Mouse (Mus musculus): Measurements from ENCODE around the gene Spata6. TPM values are rescaled to one million over a fixed set of nuclear protein-coding genes. Genes with fewer than 3 reads are reported as not detected.

The Spata6 gene
- polyA plus RNA-seq, 1 experiment from 2014 or later = 3.3 TPM

DNA sequence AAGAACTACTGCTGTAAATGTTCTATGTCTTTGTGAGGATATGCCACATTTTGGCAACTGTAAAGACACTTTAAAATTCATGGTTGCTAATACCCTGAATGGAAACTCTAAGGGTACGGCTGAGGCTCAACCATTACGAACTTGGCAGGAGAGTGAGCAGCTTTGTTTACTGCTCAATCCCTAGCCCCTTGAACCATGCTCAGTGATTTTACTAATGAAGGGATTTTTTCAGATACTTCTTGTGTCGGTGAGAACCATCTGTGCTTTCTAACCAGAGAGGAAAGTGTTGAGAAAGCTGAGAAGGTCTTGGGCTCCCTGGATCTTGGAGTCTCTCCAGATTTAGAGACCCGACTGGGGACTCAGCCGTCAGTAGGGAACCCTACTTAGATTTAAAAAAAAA lies 35.9 kb upstream of the Spata6 start:
- no peak for ATAC-seq
- H3K27me3 ChIP-seq (ENCODE audit: insufficient read depth, low read length) = no peaks in the 10 kb centered on the region
- 72% methylated on average over 5 of the region's 5 CpGs for WGBS (ENCODE audit: insufficient replicate concordance)
- TF ChIP-seq EP300 (IDR thresholded peaks at IDR 0.05; ENCODE audit: low read depth) = no peak
- TF ChIP-seq CTCF (IDR thresholded peaks at IDR 0.05; ENCODE audit: low read depth) = no peak
- no peaks in the 10 kb centered on the region for H3K4me1 ChIP-seq (ENCODE audit: insufficient read depth)
- H3K36me3 ChIP-seq (replicated peaks; ENCODE audit: insufficient read depth, low read length) = no peaks in the 10 kb centered on the region
- no peak overlapping the region for H3K27ac ChIP-seq (ENCODE audit: low read depth)
- no peaks in the 10 kb centered on the region for H3K9me3 ChIP-seq (ENCODE audit: low read length)
- DNase-seq = no peak
- H3K4me3 ChIP-seq (ENCODE audit: low read depth, low read length) = no peak overlapping the region
- H3K9ac ChIP-seq (replicated peaks) = no peak overlapping the region
- no peak overlapping the region for H3K4me2 ChIP-seq (ENCODE audit: low read depth, low read length)

DNA sequence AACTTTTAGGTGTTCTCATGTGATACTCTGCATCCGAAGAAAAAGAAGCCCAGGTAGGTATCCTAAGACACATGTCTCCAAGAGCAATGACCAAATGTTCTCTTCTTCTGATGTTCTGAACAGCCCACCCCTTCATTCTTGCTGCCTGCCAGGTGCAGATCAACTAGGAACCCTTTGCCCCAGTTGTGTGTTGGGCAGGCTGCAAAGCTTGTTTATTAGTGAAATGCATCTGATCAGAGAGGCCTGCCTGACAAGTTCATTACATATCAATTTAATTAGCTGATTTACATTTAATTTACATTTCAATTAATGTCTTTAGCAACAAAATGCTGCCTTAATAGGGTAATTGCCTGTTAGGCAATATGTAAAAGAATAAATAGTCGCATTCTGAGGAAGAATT lies 33.8 kb upstream of the Spata6 start:
- Histone ChIP-seq H3K4me2 (ENCODE audit: low read depth, low read length) (no peak overlapping the region), H3K27me3 (ENCODE audit: insufficient read depth, low read length) (no peaks in the 10 kb centered on the region), H3K27ac (ENCODE audit: low read depth) (no peak overlapping the region), H3K9me3 (ENCODE audit: low read length) (no peaks in the 10 kb centered on the region), H3K9ac (replicated peaks) (no peak overlapping the region), H3K36me3 (replicated peaks; ENCODE audit: insufficient read depth, low read length) (no peaks in the 10 kb centered on the region), H3K4me1 (ENCODE audit: insufficient read depth) (no peaks in the 10 kb centered on the region), H3K4me3 (ENCODE audit: low read depth, low read length) (no peak overlapping the region)
- WGBS (ENCODE audit: insufficient replicate concordance) = 77% methylated on average over 2 of the region's 2 CpGs
- DNase-seq = no peak
- ATAC-seq = no peak
- TF ChIP-seq CTCF (IDR thresholded peaks at IDR 0.05; ENCODE audit: low read depth) (no peak), EP300 (IDR thresholded peaks at IDR 0.05; ENCODE audit: low read depth) (no peak)

DNA sequence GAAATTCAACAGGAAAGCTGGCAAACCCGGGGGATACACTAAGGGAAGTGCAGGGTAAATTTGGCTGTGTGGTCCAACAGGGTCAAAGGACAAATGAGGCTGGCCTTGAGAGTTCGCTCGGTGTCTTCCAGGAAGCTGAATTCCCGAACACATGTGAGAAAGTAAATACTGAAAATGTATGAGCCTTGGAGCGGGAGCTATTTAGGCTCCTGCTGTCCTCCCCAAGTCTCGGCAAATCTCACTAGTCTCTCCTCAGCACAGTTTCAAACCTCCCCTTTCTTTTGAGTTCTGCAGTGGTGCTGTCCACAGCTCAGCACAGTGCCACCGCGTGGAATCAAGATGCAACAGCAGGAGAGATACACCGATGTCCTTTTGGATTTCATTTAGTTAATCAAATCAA lies 32.8 kb upstream of the Spata6 start:
- H3K4me3 ChIP-seq (ENCODE audit: low read depth, low read length) = no peak overlapping the region
- peak; percentile 50; the same call in 1 of the 2 replicates for ATAC-seq

DNA sequence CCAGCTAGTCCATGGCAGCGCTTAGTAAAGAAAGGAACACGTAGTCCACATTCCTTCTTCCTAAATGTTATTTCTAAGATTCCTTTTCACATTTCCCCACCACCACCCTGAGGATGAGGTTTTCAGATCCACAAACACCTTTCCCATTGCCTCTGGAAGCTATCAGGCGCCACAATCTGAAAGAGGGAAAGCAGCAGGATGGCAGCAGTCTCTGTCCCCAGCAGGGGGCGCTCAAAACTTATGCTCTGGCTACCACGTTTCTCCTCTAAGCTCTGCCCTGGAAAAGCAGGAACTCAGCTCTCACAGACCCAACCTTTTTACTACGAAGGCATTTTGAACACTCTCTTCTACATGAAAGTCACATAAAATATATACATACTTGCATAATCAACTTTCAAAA lies 32.2 kb upstream of the Spata6 start:
- H3K27ac ChIP-seq (ENCODE audit: low read depth) = no peak overlapping the region

More for the DNA sequence above, 32.8 kb upstream of the Spata6 start:
- TF ChIP-seq CTCF (IDR thresholded peaks at IDR 0.05; ENCODE audit: low read depth) (peak; percentile 73), EP300 (IDR thresholded peaks at IDR 0.05; ENCODE audit: low read depth) (no peak)
- Histone ChIP-seq H3K9ac (replicated peaks) (no peak overlapping the region), H3K9me3 (ENCODE audit: low read length) (no peaks in the 10 kb centered on the region), H3K36me3 (replicated peaks; ENCODE audit: insufficient read depth, low read length) (no peaks in the 10 kb centered on the region), H3K4me2 (ENCODE audit: low read depth, low read length) (peak overlapping the region; percentile 64), H3K27me3 (ENCODE audit: insufficient read depth, low read length) (no peaks in the 10 kb centered on the region), H3K27ac (ENCODE audit: low read depth) (no peak overlapping the region), H3K4me1 (ENCODE audit: insufficient read depth) (no peaks in the 10 kb centered on the region)
- DNase-seq = peak; percentile 31
- 11% methylated on average over 9 of the region's 9 CpGs for WGBS (ENCODE audit: insufficient replicate concordance)

DNA sequence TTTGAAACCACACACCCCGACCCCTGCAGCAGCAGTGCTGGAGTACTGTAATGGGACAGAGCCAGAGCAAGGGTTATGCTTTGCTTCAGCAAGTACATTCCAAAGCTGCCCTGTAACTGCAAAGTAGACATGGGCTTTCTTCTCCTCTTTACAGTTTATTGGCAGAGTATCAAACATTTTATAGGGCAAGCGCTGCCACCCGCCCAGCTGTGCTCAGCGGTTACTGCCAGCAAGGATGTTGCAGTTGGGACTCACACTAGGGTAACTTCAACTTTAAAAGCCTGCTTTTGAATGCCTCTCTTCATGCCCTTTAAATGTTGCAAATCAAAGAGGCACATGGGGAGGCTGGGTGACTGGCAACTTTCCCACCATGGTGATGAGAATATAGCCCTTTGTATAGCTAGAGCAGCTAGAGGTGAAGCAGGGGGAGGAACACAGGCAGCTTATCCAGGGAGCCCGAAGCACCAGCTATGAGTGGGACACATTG lies 28.7 kb upstream of the Spata6 start:
- DNase-seq (no peak), ATAC-seq (no peak)
- H3K4me2 ChIP-seq (ENCODE audit: low read depth, low read length) = no peak overlapping the region
- H3K27me3 ChIP-seq (ENCODE audit: insufficient read depth, low read length) = no peaks in the 10 kb centered on the region
- TF ChIP-seq EP300 (IDR thresholded peaks at IDR 0.05; ENCODE audit: low read depth) (no peak), CTCF (IDR thresholded peaks at IDR 0.05; ENCODE audit: low read depth) (no peak)
- no peak overlapping the region for H3K4me3 ChIP-seq (ENCODE audit: low read depth, low read length)
- H3K36me3 ChIP-seq (replicated peaks; ENCODE audit: insufficient read depth, low read length) = no peaks in the 10 kb centered on the region
- 71% methylated on average over 5 of the region's 5 CpGs for WGBS (ENCODE audit: insufficient replicate concordance)
- no peaks in the 10 kb centered on the region for H3K4me1 ChIP-seq (ENCODE audit: insufficient read depth)
- H3K27ac ChIP-seq (ENCODE audit: low read depth) = no peak overlapping the region
- no peak overlapping the region for H3K9ac ChIP-seq (replicated peaks)
- H3K9me3 ChIP-seq (ENCODE audit: low read length) = no peaks in the 10 kb centered on the region

More for the DNA sequence above, 32.2 kb upstream of the Spata6 start:
- WGBS (ENCODE audit: insufficient replicate concordance) = 15% methylated on average over 6 of the region's 6 CpGs
- no peaks in the 10 kb centered on the region for H3K9me3 ChIP-seq (ENCODE audit: low read length)
- no peak overlapping the region for H3K9ac ChIP-seq (replicated peaks)
- DNase-seq (peak; percentile 79), ATAC-seq (0 out of 2 replicates have a peak, but pooled peaks have one; percentile 44)
- no peaks in the 10 kb centered on the region for H3K27me3 ChIP-seq (ENCODE audit: insufficient read depth, low read length)
- no peaks in the 10 kb centered on the region for H3K36me3 ChIP-seq (replicated peaks; ENCODE audit: insufficient read depth, low read length)
- peak overlapping the region; percentile 64 for H3K4me2 ChIP-seq (ENCODE audit: low read depth, low read length)
- H3K4me1 ChIP-seq (ENCODE audit: insufficient read depth) = no peaks in the 10 kb centered on the region
- TF ChIP-seq CTCF (IDR thresholded peaks at IDR 0.05; ENCODE audit: low read depth) (peak; percentile 79), EP300 (IDR thresholded peaks at IDR 0.05; ENCODE audit: low read depth) (no peak)
- H3K4me3 ChIP-seq (ENCODE audit: low read depth, low read length) = no peak overlapping the region

DNA sequence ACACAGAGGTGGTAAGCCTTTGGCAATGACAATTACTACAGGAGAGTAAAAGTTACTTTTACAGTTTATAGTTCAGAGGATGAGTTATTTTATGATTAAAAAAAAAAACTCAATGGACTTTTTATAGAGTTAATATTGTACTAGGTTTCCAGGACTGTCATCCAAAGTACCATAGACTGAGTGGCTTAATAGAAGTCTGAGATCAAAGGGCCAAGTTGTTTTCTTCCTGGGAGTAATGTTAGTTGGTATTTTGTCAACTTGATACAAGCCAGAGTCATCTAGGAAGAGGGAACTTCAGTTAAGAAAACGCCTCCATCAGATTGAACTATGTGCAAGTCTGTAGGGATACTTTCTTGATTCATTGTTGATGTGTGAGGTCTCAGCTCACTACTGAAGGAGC lies 18.4 kb upstream of the Spata6 start:
- WGBS (ENCODE audit: insufficient replicate concordance) = 44% methylated on average over 1 of the region's 1 CpGs
- H3K27ac ChIP-seq (ENCODE audit: low read depth) = no peak overlapping the region
- H3K4me1 ChIP-seq (ENCODE audit: insufficient read depth) = no peaks in the 10 kb centered on the region
- no peak overlapping the region for H3K4me3 ChIP-seq (ENCODE audit: low read depth, low read length)
- H3K4me2 ChIP-seq (ENCODE audit: low read depth, low read length) = no peak overlapping the region
- H3K36me3 ChIP-seq (replicated peaks; ENCODE audit: insufficient read depth, low read length) = no peaks in the 10 kb centered on the region
- no peaks in the 10 kb centered on the region for H3K27me3 ChIP-seq (ENCODE audit: insufficient read depth, low read length)
- H3K9ac ChIP-seq (replicated peaks) = no peak overlapping the region
- DNase-seq = no peak
- TF ChIP-seq CTCF (IDR thresholded peaks at IDR 0.05; ENCODE audit: low read depth) (no peak), EP300 (IDR thresholded peaks at IDR 0.05; ENCODE audit: low read depth) (no peak)
- ATAC-seq = no peak
- no peaks in the 10 kb centered on the region for H3K9me3 ChIP-seq (ENCODE audit: low read length)

DNA sequence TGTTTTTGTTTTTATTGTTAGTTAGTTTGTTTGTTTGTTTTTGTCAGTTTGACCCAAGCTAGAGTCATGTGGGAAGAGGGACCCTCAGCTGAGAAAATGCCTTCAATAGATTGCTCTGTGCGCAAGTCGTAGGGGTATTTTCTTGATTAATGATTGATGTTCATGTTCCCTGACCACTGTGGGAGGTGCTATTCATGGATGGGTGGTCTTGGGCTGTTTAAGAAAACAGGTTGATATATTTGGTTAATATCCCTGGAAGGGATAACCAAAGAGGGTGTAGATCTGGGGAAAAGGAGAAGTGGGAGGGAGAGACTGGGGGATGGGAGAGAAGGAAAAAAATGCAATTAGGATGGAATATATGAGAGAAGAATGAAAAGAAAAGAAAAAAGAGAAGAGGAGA lies 15.7 kb upstream of the Spata6 start:
- no peak overlapping the region for H3K4me3 ChIP-seq (ENCODE audit: low read depth, low read length)
- H3K9ac ChIP-seq (replicated peaks) = no peak overlapping the region
- H3K27ac ChIP-seq (ENCODE audit: low read depth) = no peak overlapping the region
- TF ChIP-seq EP300 (IDR thresholded peaks at IDR 0.05; ENCODE audit: low read depth) (no peak), CTCF (IDR thresholded peaks at IDR 0.05; ENCODE audit: low read depth) (no peak)
- no peaks in the 10 kb centered on the region for H3K9me3 ChIP-seq (ENCODE audit: low read length)
- DNase-seq = no peak
- H3K4me2 ChIP-seq (ENCODE audit: low read depth, low read length) = no peak overlapping the region
- no peaks in the 10 kb centered on the region for H3K4me1 ChIP-seq (ENCODE audit: insufficient read depth)
- WGBS (ENCODE audit: insufficient replicate concordance) = 82% methylated on average over 2 of the region's 2 CpGs
- H3K27me3 ChIP-seq (ENCODE audit: insufficient read depth, low read length) = no peaks in the 10 kb centered on the region
- H3K36me3 ChIP-seq (replicated peaks; ENCODE audit: insufficient read depth, low read length) = no peaks in the 10 kb centered on the region
- ATAC-seq = no peak
